Mouse (Mus musculus) layer of hippocampus, adult 9-10 months (tissue): ENCODE data around the gene 4930535I16Rik.

Experiments
- DNase-seq: peaks from one replicate; pipeline ENCODE4 v3.0.0; 2022; ENCODE audit warnings: low spot score

4930535I16Rik gene

DNA sequence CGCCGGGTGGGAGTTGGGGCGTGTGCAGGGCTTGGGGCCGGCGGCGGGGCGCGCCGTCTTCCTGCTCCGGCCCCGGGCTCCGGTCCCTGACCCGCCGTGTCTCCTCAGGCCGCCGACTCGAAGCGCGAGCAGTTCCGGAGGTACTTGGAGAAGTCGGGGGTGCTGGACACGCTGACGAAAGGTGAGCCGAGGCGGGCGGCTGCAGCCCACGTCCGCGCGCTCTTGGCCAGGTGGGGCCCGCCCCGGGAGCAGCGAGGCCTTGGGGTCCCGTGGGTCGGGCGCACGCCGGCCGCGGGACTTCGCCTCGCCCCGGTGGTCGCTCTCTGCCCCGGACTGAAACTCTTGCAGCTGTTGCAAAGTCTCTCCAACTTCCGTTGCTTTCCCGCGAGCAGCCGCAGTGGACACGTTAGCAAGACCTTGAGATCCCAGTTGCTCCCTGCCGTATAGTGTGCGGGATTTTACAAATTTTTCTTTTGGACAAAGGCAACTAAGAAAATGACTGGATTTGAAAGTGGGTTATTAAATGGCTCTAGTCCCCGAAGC lies 12.6 kb downstream of the 4930535I16Rik start:
- no peak for DNase-seq

DNA sequence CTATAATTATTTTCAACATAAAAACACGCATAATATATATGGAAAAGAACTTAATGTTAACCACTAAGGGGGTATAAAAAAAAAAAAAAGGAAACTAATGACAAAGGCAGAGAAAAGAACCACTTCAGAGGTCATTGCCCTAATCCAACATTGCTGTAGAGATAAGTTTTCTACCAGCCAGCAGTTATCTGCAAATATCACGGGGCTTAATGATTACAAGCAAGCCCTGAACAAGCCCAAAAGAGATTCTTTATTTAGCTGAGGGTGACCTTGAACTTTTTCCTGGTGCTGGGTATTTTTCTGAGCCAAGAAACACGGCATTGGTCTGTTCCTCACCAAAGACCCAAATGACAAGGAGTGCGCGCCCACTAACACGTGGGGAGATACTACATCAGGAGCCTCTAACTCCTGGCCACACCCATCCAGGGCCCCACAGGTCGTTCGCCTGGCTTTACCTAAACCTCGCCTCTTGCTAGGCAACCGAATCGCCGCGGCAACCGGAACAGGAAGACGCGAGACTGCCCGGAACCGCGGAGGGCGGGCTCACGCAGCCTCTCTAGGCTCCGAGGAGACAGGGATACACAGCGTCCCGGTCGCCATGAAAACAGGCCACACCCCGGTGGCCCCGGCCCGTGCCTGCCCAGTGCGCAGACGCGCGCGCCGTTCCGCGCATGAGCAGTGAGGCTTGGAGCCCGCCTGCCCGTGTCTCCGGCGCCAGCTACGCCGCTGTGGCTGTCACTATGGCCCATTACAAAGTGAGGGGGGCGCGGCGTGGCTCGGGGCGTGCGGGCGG lies 13.3 kb downstream of the 4930535I16Rik start, which contains the start of gene Mycbp:
Gene Mycbp, plus strand, starts transcription at position 500 of the 793 bp plus-strand sequence.
- peak; percentile 88 for DNase-seq

DNA sequence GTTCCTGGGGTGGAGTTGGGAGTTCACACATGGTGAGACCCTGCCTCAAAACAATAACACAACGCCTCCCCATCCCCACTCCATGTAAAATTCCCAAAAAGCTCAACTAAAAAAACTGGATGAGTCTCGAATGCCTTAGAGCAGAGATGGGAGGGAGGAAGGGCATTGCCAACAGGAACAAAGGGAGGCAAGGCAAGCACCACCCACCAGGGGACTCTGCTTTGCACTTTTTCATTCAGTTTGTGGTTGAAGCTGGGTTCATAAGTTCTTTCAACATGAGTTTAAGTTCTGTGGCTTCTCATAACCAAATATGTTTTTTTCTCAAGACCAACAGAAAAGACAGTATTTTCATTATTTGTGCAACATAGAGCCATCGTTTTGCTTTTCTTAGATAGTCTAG lies 14.4 kb downstream of the 4930535I16Rik start:
- DNase-seq: no peak

DNA sequence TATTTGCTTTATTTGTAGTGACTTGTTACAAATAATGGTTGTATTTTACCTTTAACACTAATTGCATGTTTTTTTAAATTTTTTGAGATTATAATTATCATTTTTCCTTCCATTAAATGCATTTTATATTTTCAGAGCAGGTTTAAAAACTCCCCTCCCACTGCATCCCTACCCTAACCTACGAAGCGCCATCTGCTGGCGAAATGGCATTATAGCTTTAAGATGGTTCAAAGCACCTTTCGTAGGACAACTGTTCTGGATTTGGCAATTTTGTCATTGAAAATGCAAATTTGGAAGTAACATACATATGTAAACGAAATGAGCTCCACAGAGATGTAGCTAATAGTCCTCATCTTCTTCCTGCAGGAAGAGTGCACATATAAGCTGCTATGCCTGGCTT lies 19.1 kb downstream of the 4930535I16Rik start:
- no peak for DNase-seq

DNA sequence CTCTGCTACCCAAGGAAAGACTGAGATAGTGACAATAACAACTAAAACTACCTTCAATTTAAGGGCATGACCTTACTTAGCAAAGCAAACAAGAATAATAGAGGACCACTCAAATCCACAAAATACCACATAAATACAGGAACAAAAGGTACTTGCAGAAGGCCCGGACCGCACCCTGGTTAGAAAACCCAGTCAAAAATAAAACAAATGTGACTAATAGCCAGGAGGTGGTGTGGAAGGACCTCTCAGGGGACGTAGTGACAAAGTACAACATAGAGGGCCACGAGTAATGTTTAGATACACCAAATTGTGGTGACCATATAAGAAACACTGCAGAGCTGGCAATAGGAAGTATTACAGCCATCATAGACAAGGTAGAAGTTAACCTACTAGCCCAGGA lies 23.5 kb downstream of the 4930535I16Rik start:
- no peak for DNase-seq

DNA sequence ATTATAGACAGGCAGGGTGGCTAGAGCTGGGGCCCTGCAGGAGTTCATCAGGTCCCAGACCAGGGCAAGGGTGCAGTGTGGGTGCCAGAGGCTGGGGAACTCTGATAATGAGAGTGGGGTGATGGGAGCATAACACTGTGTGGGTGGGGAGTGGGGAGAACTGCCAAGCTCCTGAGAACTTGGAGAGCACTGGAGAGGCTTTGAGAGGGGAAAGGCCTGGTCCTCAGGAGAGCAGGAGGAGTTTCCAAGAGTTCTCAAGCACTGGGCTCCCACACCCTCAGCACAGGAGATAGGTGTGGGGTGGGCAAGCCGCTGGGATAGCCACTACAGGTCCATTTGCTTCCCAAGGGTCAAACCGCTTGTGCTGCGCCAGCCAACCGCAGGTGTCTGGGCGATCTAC lies 24.1 kb downstream of the 4930535I16Rik start:
- no peak for DNase-seq
